Mouse (Mus musculus): ENCODE measurements around the gene Banf1. TPM values are rescaled to one million over a fixed set of nuclear protein-coding genes. Genes with fewer than 3 reads are reported as not detected.
A peak's percentile ranks its signal among the peaks of the same experiment; 100 is the strongest.
"Not testable (repeated sequence)": the region's sequence is repeated elsewhere in the genome, so short reads cannot be mapped to it uniquely, and the experiment has no call there.

Banf1 gene
- total RNA-seq (2022), result 100 to 1,000 TPM; 130 to 147 (median 140) TPM

DNA sequence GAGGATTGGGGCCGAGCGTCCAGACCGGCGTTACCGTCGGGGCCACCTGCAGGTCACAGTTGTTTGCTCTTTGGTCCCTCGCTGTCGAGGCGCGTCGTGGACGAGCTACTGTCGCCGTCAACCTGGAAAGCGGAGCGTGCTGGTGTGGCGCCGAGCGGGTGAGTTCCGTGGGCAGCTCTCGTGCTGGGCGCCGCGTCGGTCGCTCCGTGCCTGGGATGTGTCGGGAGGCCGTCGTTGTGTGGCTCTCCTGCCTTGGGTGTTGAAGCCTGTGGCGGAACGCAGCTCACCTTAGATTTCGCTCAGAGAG is at the start of gene Banf1:
Gene Banf1 (minus strand): TSS at position 116 of the 307 bp plus-strand sequence.
- no peak for DNase-seq

DNA sequence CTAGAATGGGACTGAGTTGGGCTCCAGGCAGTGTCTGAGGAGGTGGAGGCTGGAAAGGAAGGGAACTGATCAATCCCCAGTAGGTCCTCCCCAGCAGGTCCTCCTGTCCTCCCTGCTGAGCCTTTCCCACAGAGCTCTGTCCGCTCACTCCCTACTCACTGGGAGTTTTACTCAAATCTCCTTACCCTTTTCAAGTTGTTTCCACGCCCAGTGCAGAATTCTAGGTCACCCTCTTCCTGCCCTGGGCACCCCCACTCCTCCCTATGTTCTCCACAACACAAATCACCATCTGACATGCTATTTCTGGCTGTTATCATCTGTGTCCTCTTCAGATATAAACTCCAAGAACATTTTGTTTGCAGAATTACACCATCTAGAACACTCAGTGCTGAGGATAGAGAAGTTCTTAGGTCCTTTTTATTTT is 47.6 kb upstream of the Banf1 start:
- no peak for DNase-seq

DNA sequence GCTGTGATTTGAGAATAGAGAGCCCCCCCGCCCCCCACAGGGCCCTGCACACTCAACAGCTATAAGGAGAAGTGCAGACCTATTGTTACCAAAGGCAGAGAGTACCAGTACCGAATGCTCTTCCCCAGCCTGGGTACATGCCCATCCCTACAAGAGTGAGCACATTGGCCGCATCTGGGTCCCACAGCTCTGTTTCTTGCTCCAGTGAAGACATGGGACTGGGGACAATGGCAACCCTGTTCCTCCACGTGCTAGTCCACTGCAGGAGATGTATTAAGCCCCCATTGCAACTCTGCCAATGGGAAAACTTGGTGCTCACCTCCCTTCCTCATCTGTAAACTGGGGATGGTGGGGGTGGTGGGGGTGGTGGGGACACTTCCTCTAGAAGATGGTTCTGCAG is 46.9 kb upstream of the Banf1 start:
- no peak for DNase-seq

DNA sequence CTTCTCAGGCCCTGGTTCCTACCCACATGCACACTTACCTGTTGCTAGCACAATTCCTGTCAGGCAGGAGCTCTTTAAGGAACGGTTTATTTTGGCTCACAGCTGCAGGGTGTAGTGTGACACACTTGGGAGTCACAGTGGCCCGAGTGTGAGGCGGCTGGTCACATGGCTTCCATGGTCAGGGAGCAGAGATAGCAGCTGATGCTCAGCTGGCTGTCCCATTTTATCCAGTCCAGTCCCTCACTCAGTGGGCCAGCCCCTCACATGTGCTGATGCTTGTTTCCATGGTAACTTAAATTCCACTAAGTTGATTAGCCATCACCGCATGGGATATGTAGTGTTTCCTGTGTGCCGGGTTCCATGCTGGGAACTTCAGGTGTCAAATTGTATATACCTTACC is 45.0 kb upstream of the Banf1 start:
- DNase-seq, result no peak

DNA sequence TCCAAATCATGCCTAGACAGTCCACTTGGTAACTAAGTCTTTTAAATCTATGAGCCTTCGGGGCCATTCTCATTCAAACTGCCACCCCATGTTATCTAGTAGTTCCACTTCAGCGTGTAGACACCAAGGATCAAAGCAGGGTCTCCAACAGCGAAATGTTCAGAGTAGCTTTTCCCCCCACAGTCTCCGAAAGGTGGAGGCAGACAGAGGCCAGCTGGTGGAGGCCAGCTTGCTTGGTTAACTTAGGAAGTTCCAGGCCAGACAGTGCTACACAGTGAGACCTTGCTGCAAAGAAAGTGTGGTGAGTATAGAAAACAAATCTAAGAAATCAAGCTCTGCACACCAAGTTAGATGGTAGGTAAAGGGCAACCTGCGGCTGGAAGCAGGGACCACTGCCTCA is 43.7 kb upstream of the Banf1 start:
- no peak for DNase-seq

DNA sequence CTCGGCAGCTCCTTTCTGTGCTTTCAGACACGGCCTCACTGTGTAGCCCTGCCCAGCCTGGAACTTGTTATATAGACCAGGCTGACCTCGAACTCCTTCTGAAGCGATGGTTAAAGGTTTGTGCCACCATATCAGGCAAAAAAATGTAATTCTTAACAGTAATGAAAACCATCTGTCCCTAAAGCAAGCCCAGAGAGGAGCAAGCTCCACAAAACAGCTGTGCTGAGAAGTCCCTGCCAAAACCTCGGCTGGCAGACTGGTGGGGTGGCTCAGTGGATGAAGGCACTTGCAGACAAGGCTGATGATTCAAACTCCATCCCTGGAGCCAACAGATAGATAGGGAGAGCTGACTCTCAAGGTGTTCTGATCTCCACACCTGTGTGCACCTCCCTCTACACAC is 42.1 kb upstream of the Banf1 start:
- DNase-seq, result no peak

DNA sequence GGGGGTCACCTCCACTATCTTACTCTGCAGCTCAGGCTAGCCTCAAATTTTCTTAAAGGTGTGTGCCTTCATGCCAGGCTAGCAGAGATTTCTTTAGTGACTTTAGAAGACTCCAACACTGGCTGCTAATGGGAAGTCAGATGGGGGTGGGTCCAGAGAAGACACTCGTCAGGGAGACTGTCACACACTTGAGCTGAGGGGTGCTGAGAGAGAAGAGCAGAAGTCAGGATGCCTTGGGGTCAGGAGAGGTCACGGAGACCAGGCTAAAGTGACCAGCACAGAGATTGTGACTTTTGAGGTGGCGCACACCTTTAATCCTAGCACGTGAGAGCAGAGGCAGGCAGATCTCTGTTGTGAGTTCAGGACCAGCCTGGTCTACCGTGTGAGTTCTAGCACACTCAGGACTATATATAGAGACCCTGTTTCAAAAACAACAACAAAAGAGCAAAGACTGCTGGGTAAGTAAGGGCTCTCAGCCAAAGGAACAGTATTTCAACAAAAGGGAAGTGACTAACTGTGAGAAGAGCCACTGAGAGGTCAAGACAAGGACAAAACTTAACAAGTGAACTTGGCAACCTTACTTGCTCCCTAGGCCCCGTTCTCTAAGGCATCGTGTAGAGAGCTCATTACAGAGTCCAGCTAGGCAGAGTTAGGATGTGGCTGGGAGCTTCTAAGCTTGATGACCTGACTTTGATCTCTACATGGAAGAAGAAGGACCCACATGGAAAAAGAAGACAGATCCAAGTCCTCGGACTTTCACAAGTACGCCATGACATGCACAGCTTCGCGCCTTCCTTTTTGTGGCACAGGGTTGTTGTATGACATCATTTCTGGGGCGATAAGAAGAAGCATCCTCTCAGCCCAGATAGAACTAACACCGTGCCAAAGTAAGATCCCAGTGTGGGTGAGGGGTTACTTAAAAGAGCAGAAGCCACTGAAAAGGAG is 41.4 kb upstream of the Banf1 start:
- DNase-seq, result no peak

DNA sequence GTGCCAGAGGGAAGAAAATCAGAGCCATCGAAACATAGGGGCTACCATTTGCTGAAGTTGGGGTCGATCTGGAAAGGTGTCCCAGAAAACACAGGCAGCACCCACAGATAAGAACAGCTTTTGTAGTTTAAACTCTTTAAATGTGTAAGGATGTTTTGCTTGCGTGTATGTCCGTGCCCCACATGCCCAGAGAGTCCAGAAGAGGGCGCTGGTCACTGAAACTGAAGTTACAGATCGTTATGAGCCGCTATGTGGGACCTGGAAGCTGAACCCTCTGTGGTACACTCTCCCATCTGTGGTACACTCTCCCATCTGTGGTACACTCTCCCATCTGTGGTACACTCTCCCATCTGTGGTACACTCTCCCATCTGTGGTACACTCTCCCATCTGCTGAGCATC is 40.2 kb upstream of the Banf1 start:
- no peak for DNase-seq

DNA sequence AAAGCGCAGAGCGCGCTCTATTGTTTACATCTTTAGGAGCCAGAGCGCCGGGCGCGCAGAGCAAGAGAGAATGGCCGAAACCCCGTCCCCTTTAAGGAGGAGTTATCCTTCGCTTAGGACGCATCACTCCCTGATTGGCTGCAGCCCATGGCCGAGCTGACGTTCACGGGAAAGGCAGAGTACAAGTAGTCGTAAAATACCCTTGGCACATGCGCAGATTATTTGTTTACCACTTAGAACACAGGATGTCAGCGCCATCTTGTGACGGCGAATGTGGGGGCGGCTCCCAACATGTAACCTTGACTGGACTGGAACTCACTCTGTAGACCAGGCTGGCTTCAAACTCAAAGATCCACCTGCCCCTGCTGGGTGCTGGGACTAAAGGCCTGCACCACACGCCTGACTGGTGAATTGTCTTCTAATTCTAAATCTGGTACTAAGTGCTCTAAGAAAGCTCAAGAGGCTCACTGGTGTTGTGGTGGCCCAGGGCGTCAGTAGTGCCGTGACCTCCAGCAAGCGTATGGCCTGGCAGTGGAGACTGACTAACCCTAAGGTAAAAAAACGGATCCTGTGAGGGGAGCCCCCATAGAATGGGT is 39.7 kb upstream of the Banf1 start:
- peak; percentile 57 for DNase-seq

DNA sequence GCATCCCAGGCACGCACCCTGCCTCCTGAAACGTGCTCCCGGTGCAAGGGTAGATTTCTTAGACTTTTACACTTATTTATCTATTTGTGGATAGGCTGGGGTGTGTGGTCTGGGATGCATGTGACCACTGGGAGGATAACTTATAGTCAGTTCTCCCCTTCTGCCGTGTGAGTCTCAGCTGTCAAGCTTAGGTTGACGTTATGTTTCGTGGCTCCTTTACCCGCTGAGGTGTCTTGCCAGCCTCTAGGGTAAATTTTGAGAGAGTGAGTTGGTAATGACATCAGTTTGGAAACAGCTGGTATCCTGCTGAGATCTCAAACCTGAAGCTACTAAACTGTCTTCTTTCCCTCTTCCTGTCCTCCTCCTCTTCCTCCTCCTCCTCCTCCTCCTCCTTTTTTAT is 39.0 kb upstream of the Banf1 start:
- DNase-seq, result no peak

DNA sequence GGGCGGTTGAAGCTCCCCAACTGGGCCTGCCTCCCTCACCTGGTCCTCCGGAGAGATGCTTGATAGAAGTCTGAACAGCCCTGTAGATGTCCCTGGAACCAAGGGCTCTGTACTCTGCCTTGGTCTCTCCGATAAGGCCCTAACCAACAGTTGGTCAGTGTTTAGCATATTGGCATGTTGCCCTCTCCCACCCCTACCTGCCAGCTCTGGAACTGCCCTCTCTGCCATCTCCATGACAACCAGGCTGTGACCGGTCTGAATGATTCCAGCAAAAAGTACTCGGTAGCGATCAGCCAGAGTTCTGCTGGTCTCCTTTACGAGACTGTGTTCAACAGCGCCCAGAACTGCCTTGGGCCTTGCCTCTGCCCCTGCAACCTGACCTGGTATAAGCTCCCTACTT is 35.3 kb upstream of the Banf1 start, which contains the start of gene Tsga10ip:
Gene Tsga10ip (minus strand): TSS at position 234 of the 400 bp plus-strand sequence.
- no peak for DNase-seq

DNA sequence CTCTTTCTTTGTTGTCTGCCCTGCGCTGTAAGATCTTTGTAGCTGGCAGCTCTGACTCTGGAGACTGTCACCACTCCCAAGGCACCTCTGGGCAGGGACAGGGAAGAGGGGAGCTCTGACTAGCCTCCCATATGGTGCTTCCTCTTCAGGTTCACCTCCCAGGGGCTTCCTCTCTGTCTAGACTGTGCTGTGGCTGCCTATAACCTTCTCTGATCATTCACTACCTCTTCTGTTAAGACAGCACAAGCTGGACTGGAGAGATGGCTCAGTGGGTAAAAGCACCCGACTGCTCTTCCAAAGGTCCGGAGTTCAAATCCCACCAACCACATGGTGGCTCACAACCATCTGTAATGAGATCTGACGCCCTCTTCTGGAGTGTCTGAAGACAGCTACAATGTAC is 34.1 kb upstream of the Banf1 start:
- DNase-seq, result not testable (repeated sequence)

DNA sequence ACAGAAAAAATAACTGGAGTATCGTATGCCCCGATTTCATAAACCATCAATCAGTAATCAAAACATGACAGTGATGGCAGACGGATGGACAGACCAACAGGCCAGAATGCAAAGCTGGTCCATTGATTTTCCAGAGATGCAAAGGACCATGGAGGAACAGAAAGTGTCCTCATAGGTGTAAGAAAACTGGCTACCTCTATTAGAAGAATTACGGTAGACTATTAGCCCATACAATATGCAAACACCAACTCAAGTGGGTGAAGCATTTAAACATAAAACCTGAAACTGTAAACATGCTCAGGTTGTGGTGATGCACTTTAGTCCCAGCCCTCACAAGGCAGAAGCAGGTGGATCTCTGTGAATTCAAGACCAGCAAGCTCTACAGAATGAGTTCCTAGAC is 28.4 kb upstream of the Banf1 start:
- no peak for DNase-seq

DNA sequence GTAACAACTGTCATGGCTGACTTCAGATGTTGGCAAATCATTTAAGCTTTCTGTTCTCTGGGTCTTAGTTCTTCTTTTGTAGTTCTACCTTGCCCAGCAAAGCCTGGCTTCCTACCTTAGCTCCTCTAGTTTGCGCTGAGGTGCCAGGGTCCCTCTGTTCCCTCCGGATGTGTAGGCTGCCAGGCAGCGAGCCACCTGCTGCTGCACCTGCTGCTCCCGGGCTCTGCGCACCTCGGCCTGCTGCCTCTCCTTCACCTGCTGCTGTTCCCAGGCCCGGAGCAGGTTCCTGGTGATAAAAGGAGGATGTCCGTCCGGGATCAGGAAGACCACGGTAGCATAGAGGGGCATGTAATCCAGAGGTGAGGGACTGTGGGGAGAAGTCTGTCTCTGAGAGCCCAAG is 27.2 kb upstream of the Banf1 start:
- DNase-seq, result no peak

DNA sequence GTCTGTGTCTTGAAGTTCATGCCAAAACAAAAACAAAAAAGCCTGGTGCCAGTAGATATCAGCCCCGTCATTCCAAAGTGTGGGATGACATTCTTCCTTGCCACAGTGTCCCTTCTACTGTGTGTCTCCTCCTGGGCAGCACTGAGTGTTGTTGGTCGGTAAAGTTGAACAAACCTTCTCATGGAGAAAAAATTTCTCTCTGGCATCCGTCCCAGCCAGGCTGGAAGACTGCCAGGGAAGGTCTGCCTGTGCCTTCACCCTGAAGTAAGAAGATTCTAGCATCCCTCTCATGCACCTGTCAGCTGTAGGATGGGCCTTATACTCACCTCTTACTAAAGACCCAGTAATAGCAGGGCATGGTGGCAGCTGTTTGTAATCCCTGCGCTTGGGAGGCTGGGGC is 25.9 kb upstream of the Banf1 start:
- DNase-seq, result peak; percentile 68

DNA sequence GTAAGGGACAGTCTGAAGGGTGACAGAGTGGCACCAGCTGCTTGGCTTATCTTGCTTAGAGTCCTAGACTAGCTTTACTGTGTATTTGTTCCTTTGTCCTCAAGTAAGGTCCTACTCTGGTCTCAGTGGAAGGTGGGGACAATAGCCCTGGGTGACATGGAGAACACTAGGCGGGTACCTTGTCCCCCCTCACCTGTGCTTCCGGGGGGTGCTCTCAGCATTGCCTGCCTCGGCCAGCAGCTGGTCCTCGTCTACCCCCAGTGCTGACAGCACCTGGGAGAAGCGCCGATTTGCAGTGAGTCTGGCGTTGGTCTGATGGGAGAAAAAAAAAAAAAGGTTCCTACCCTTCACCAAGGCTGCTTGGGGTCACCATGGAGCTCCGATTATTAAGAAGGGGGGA is 23.4 kb upstream of the Banf1 start:
- no peak for DNase-seq

DNA sequence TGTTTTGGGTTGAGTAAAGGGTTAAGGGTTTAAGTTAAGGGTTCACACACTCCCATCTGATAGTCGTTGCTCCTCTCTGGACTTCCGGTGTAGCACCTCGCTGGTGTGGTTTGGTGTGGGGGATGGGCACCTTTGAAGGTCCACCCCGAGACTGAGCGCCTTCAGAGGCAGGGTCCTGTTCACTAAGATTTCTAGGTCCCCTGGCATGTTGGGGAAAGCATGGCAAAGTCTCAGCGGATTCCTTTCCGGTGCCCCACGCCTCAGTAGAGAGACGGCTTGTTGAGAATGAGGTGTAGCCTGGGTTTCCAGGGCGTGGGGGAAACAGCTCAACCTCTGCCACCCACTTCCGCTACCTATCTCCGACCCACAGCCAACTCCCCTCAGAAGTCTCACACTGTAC is 22.7 kb upstream of the Banf1 start:
- DNase-seq, result no peak

DNA sequence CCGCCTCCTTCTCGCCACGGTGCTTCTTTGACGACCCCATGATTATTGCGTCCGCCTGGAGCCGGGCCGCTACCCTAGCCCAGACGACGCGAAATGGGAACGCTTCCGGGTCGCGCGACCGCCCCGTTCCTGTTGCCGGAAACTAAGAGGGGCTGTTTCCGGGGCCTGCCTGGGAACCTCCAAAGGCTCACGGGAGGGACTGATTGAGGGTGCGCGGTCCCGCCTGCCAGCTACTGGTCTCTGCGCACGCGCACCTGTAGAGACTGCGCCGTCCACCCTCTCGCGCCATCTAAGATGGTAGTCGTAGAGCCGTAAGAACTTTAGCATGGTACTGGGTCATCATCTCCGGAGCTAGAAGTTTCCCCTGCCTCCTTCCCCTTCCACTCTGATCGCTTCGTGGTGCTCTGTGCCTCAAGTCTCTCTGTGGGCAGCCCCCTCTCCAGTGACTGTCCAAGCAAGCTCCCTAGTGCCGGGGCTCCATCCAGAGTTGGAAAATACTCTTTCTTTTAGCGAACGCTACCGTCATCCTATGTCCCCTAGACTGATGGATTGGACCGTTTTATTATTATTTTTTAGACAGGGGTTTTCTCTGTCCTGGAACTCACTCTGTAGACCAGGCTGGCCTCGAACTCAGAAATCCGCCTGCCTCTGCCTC is 21.7 kb upstream of the Banf1 start, which contains the start of gene Sart1:
Gene Sart1 (minus strand): TSS at position 116 of the 655 bp plus-strand sequence.
- DNase-seq, result peak; percentile 95

DNA sequence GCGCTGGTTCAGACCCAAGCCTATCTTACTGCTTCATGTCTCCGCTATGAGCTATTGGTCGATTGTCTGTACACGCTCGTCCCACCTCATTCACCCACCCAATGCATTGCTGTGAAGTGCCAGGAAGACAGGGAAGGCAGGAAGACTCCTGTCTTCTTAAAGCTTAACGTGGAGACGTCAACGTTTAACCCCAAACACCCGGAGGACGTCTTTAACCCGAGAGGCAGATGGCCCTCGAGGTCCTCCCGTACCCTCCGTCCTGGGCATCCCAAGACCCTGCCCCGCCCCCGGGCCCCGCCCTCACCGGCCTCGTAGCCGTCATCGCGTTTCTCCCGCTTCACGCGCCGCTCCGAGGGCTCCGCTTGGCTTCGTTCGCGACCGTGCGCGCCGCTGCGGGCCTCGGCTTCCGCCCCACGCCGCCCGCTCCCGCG is 21.1 kb upstream of the Banf1 start:
- no peak for DNase-seq

DNA sequence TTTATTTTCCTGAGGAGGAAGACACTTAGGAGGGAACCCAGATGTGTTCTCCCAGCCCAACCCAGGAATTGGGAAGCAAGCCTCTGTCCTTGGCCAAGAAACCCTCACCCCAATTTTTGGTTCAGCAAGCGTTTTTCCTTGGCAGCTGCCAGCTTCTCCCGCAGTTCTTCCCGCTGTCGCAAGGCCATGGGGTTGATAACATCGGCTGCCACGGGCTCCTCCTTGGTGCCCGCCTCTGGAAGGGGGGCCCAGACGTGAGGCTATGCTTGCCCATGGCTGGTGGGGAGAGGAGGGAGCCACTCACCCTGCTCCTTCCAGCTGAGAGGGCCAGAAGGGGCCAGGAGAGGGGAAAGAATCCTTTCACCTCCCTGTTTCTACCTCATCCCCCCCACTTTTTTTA is 17.7 kb upstream of the Banf1 start:
- no peak for DNase-seq

DNA sequence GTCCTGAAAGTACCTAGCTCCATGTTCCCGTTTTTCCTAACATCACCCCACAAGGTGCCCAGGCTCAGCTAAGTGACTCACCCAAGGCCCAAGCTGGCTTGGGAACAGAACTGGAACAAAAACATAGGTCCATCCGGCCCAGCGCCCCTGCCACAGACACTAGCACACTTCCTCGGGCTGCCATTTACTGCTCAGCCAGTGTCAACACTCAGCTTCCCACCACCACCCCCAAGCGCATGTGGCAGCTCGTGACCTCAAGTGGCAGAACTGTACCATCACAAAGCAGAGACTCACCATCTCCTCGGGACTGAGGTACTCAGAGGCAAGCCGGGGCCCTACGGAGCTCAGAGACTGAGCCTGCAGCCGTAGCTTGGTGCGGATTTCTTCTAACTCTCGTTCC is 16.4 kb upstream of the Banf1 start:
- no peak for DNase-seq

DNA sequence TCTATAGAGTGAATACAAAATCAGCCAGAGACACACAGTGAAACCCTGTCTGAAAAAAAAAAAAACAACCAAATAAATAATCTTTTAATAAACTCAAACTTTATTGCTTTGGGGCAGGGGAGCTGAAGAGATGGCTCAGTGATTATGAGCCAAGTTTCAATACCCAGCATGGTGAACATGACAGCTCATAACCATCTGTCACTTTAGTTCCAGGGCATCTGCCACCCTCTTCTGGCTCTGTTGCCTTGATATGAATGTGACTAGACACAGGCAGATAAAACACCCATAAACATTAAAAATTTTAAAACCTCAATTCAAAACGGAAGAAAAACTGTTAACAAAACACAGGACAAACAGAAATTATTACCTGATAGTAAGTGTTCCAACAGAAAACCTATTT is 10.5 kb upstream of the Banf1 start:
- no peak for DNase-seq

DNA sequence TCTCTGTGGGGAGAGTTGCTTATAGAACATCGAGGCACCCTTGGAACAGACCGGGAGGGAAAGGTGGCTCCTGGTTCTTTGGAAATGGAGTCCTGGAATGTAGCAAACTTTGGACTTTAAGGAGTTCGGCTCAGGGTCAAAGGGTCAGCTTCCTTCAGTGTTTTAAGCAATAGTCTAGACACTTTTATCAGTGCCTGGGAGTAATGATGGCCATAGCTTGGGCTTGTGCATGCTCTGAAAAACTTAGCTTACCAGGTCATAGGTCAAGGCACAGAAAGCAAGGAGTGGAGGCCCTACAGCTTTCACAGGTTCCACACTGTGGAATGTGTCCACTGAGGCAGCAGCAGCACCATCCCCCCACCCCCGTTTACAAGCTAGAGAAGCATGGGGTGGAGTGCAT is 7.8 kb upstream of the Banf1 start:
- no peak for DNase-seq

DNA sequence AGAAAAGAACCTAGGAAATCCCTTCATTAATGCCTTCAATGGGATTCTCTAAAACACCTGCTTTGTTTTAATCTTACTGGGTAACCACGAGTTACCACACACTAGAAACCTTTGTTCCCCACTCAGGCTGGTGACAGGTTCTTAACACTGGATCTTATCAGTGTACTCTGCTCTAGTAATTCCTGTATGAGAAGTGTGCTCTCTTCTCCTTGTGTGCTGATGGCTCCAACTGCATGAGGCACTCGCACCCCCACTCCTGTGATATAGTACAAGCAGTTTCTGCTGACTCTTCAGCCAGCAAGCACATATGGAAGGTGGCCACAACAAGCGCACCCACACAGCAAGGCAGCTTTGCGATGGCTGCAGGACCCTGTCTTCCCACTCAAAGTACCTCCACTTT is 7.2 kb upstream of the Banf1 start:
- DNase-seq, result no peak
